Mouse (Mus musculus) bone marrow macrophage, adult 2 months (primary cell): ENCODE results near the gene Tmem132c.

ENCODE experiments used
- CTCF ChIP-seq: IDR thresholded peaks from 2 replicates; pipeline ENCODE4 v1.5.1; 2012; ENCODE audit warnings: low read depth, mild to moderate bottlenecking, low read length, moderate library complexity
- POLR2A ChIP-seq: IDR thresholded peaks from 2 replicates; pipeline ENCODE4 v1.6.1; 2012; ENCODE audit warnings: mild to moderate bottlenecking, low read depth, low read length, borderline replicate concordance

- TF ChIP-seq POLR2A, result no peak
- TF ChIP-seq CTCF, result no peak
Observed at GRCm38 (mm10) chr5:127239706-127240105, 1.9 kb upstream of the Tmem132c start.
